Mouse (Mus musculus) right cerebral cortex, postnatal 10 days (tissue): ENCODE results near the gene Emc6.

ENCODE experiments used
- DNase-seq, 2 experiments: peaks; one replicate each; pipeline ENCODE4 v3.0.0; 2021; ENCODE audit warnings: low spot score in 2 of 2

Gene Emc6

GRCm38 (mm10) chr11:73176608-73177508, at the start of gene Emc6, which contains the start of gene Tax1bp3:
Gene Emc6, minus strand, starts transcription at chr11:73177037.
Gene Tax1bp3, plus strand, starts transcription at chr11:73177083.
- DNase-seq: peak; percentile 97

GRCm38 (mm10) chr11:73225856-73226255, 49.0 kb upstream of the Emc6 start:
- DNase-seq: no peak

- no peak for DNase-seq
These were observed 47.1 kb upstream of the Emc6 start for GRCm38 (mm10) chr11:73223966-73224365.

- DNase-seq: no peak
These were observed 46.0 kb upstream of the Emc6 start for GRCm38 (mm10) chr11:73222846-73223245.

- no peak for DNase-seq
These were observed 43.8 kb upstream of the Emc6 start for GRCm38 (mm10) chr11:73220651-73221050.

GRCm38 (mm10) chr11:73219671-73220070, 42.8 kb upstream of the Emc6 start:
- DNase-seq: no peak

- DNase-seq: no peak
These were observed 37.1 kb upstream of the Emc6 start for GRCm38 (mm10) chr11:73213956-73214355.

- DNase-seq: no peak
These were observed 30.8 kb upstream of the Emc6 start for GRCm38 (mm10) chr11:73207621-73208020.

- DNase-seq: no peak
These were observed 28.4 kb upstream of the Emc6 start for GRCm38 (mm10) chr11:73205194-73205593.

- no peak for DNase-seq
These were observed 27.1 kb upstream of the Emc6 start for GRCm38 (mm10) chr11:73203895-73204294.

- DNase-seq: no peak
These were observed 24.8 kb upstream of the Emc6 start for GRCm38 (mm10) chr11:73201597-73201996.

- no peak for DNase-seq
These were observed 24.2 kb upstream of the Emc6 start for GRCm38 (mm10) chr11:73201021-73201420.

GRCm38 (mm10) chr11:73199879-73200278, 23.0 kb upstream of the Emc6 start:
- no peak for DNase-seq

- DNase-seq: peak; percentile 97 to 98
These were observed 22.4 kb upstream of the Emc6 start, which contains the start of gene Shpk for GRCm38 (mm10) chr11:73199230-73199712. Gene Shpk, plus strand, starts transcription at chr11:73199460.

GRCm38 (mm10) chr11:73198603-73199229, 21.9 kb upstream of the Emc6 start, which contains the start of gene Ctns:
Gene Ctns, minus strand, starts transcription at chr11:73199042.
- DNase-seq: peak; percentile 91 to 95

GRCm38 (mm10) chr11:73198190-73198589, 21.4 kb upstream of the Emc6 start:
- no peak for DNase-seq

- no peak for DNase-seq
These were observed 17.6 kb upstream of the Emc6 start for GRCm38 (mm10) chr11:73194444-73194843.

GRCm38 (mm10) chr11:73193047-73193446, 16.2 kb upstream of the Emc6 start:
- DNase-seq: peak; percentile 35 to 45

GRCm38 (mm10) chr11:73187231-73187630, 10.4 kb upstream of the Emc6 start:
- DNase-seq: no peak

- DNase-seq: no peak
These were observed 9.2 kb upstream of the Emc6 start for GRCm38 (mm10) chr11:73185872-73186615.

GRCm38 (mm10) chr11:73177895-73178294, 1.1 kb upstream of the Emc6 start:
- no peak for DNase-seq

GRCm38 (mm10) chr11:73177509-73177875, 655 bp upstream of the Emc6 start:
- peak; percentile 58 to 60 for DNase-seq
